Mouse (Mus musculus) neural tube, embryonic 14.5 days (tissue): ENCODE measurements at regions not wholly inside any gene's neighbourhood (a gene's known extent, or its start where the extent isn't known, plus 50 kb on each side); places are given as distances from the start of the nearest gene placed in this dataset.

ENCODE experiments used
- ATAC-seq: fragments of 200-750 bp; cut with Nextera tagmentation; 2 replicates; pipeline ENCODE4 v1.8.0; 2017; ENCODE audit warnings: low read depth, mild to moderate bottlenecking, moderate TSS enrichment, moderate library complexity
- H3K27ac ChIP-seq: fragments of 300-500 bp; sonication (generic); 2 replicates; pipeline ENCODE4 v1.5.1; 2014; ENCODE audit warnings: low read depth, mild to moderate bottlenecking, control low read depth, low read length, moderate library complexity, mixed read lengths
- H3K27me3 ChIP-seq: fragments of 300-500 bp; sonication (generic); 2 replicates; pipeline ENCODE4 v1.6.1; 2014; ENCODE audit warnings: low read length; ENCODE audit not compliant: control insufficient read depth, insufficient read depth
- H3K36me3 ChIP-seq: fragments of 300-500 bp; sonication (generic); 2 replicates; pipeline ENCODE4 v1.6.1; 2014; ENCODE audit warnings: low read length, mixed read lengths; ENCODE audit not compliant: control insufficient read depth, insufficient read depth
- H3K4me1 ChIP-seq: fragments of 300-500 bp; sonication (generic); 2 replicates; pipeline ENCODE4 v1.6.1; 2014; ENCODE audit warnings: low read length; ENCODE audit not compliant: control insufficient read depth, insufficient read depth
- H3K4me2 ChIP-seq: fragments of 300-500 bp; sonication (generic); 2 replicates; pipeline ENCODE4 v1.6.1; 2014; ENCODE audit warnings: mild to moderate bottlenecking, low read depth, low read length, control low read depth
- H3K4me3 ChIP-seq: fragments of 300-500 bp; sonication (generic); 2 replicates; pipeline ENCODE4 v1.5.1; 2014; ENCODE audit warnings: low read depth, low read length, control low read depth, mixed read lengths
- H3K9ac ChIP-seq: fragments of 300-500 bp; sonication (generic); replicated peaks from 2 replicates; pipeline ENCODE4 v1.6.1; 2014; ENCODE audit warnings: low read depth, mild to moderate bottlenecking, control low read depth, low read length, mixed read lengths
- H3K9me3 ChIP-seq: fragments of 300-500 bp; sonication (generic); 2 replicates; pipeline ENCODE4 v1.6.1; 2016; ENCODE audit warnings: low read length; ENCODE audit not compliant: control insufficient read depth
- WGBS: fragments of 180-500 bp; shearing (Covaris S2); extraction: QIAGEN DNeasy Blood & Tissue Kit; methylation state at CpG from one replicate; pipeline ENCODE4 v1.1.7; 2014; 5-methylcytosine and 5-hydroxymethylcytosine counted together

DNA sequence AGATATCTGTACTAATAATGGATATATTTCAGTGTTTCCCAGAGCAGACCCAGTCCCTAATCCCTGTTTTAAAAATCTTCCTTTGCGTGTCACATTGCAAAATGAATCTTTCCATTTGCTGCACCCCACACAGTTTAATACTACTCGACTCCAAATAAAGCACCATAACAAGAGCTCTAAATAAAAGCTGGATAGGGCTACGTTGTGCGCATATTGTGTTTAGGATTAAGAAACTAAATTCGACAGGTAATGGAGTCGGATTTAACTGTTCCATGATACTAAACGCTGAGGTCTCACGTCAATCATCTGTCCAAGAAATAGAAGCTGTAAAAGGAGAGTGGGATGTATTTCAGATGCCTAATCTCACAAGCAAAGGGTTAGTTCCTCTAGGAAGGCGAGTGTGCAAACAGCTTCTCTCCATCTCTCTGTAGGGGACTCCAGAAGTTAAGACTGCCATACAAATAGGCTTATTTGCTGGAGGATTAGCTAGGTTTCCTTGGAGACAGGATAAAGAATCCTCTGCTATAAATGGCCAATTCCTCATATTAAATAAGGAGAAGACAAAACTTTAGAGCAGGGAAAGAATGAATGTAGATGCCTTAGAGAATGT lies 544.6 kb downstream of the Olfm4 start:
- Histone ChIP-seq H3K27me3 (no peaks in the 10 kb centered on the region), H3K4me3 (no peak overlapping the region), H3K27ac (no peak overlapping the region), H3K36me3 (no peaks in the 10 kb centered on the region), H3K4me2 (no peak overlapping the region), H3K9me3 (no peaks in the 10 kb centered on the region), H3K9ac (no peak overlapping the region), H3K4me1 (no peaks in the 10 kb centered on the region)
- 73% methylated on average over 9 of the region's 9 CpGs for WGBS
- ATAC-seq = no peak

DNA sequence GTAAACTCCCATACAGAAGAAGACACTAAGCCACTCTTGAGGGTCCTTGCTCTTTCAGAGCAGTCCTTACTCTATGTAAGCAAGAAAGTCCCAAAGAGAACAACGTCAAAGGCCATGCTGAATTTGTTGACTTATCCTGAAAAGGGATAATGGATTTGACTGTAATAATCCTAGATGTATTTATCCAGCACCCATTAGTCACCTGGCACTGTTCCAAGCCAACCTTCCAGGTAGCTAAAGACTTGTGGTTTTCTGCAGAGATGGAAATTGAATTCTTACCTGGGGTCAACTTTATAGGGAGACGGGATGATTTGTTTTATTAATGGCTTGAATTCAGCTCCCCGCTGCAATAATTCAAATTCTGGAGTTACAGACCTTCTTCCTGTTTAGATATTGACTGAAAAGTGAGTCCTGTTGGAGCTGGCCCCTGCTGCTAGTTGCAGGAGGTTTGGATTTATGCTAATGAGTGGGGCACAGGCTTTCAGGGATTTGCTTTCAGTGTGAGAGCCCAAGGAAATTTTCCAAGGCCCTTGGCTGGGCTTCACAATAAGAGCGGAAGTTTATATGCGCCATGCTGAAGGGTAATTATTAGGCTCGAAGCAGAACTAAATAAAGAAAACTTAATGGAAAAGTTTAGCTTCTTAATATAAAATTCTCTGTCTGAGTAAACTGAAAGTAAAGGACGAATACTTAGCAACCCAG lies 552.3 kb downstream of the Olfm4 start:
- H3K9ac ChIP-seq = no peak overlapping the region
- no peak overlapping the region for H3K4me3 ChIP-seq
- WGBS = 54% methylated on average over 7 of the region's 7 CpGs
- H3K4me2 ChIP-seq = no peak overlapping the region
- H3K9me3 ChIP-seq = no peaks in the 10 kb centered on the region
- H3K27ac ChIP-seq = no peak overlapping the region
- no peaks in the 10 kb centered on the region for H3K36me3 ChIP-seq
- H3K4me1 ChIP-seq = no peaks in the 10 kb centered on the region
- H3K27me3 ChIP-seq = no peaks in the 10 kb centered on the region
- no peak for ATAC-seq

DNA sequence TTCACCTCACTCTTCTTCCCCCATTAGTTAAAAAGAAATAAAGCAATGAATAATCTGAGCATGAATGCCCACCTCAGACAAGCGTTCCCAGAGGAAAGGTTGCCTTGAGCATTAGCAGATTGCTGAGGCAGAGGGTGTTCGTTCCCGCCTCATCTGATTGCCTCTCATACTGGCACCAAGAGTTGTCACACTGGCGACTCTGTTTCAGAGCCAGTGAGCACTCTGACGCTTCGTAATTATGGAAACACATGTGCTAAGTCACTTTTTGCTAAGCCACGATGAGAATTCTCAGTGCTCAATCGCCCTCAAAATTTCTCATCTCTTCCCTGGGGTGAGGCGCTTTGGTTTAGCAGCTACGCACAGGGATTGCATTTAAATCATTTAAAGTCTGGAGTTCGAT lies 576.1 kb downstream of the Olfm4 start:
- H3K27me3 ChIP-seq = no peaks in the 10 kb centered on the region
- no peak overlapping the region for H3K4me2 ChIP-seq
- H3K9me3 ChIP-seq = no peaks in the 10 kb centered on the region
- no peak overlapping the region for H3K4me3 ChIP-seq
- no peak overlapping the region for H3K9ac ChIP-seq
- no peak for ATAC-seq
- H3K27ac ChIP-seq = no peak overlapping the region
- H3K4me1 ChIP-seq = no peaks in the 10 kb centered on the region
- WGBS = 59% methylated on average over 11 of the region's 11 CpGs
- no peaks in the 10 kb centered on the region for H3K36me3 ChIP-seq
